Mouse (Mus musculus) CH12.LX (cell line): ENCODE measurements around the gene Cbwd1. TPM values are rescaled to one million over a fixed set of nuclear protein-coding genes. Genes with fewer than 3 reads are reported as not detected.

Experiments used
- DNase-seq: peaks from one replicate; pipeline ENCODE4 v3.0.0-alpha.2; 2013; ENCODE audit errors: extremely low read depth
- H3K27ac ChIP-seq: 2 replicates; pipeline ENCODE4 v1.5.1; 2012; ENCODE audit warnings: low read depth, mild to moderate bottlenecking, control low read depth, moderate library complexity; ENCODE audit not compliant: insufficient read depth
- H3K27me3 ChIP-seq: replicated peaks from 2 replicates; pipeline ENCODE3; 2012; ENCODE audit warnings: inconsistent platforms
- H3K36me3 ChIP-seq, 2 experiments: replicated peaks in 1 of 2; 2 replicates each; pipeline versions ENCODE3 to v1.6.1; 2012; ENCODE audit warnings: inconsistent platforms in 1 of 2, low read length in 1 of 2, mild to moderate bottlenecking in 1 of 2, mixed read lengths in 1 of 2, moderate library complexity in 1 of 2; ENCODE audit not compliant: control insufficient read depth in 1 of 2, insufficient read depth in 1 of 2
- H3K4me1 ChIP-seq, 2 experiments: 2 replicates each; pipeline ENCODE4 v1.6.1; 2012; ENCODE audit warnings: inconsistent platforms in 1 of 2, moderate library complexity in 1 of 2; ENCODE audit not compliant: insufficient read depth in 2 of 2, control insufficient read depth in 1 of 2
- H3K4me2 ChIP-seq: 2 replicates; pipeline ENCODE4 v1.6.1; 2012; ENCODE audit warnings: low read depth, mild to moderate bottlenecking, control low read depth; ENCODE audit not compliant: poor library complexity, insufficient read depth, severe bottlenecking
- H3K4me3 ChIP-seq, 3 experiments: fragments of 150-350 bp in 1 of 3; sonication (generic) in 1 of 3; replicated peaks in 1 of 3; 2 replicates each; pipeline versions ENCODE3 to v1.5.1; 2011 to 2012; ENCODE audit warnings: low read depth in 2 of 3, low read length in 2 of 3, mild to moderate bottlenecking in 2 of 3, moderate library complexity in 2 of 3, control low read depth in 1 of 3, improper control_type of control experiment in 1 of 3, inconsistent platforms in 1 of 3, mixed read lengths in 1 of 3; ENCODE audit not compliant: poor library complexity in 1 of 3
- H3K79me2 ChIP-seq: replicated peaks from 2 replicates; pipeline ENCODE4 v1.6.1; 2012; ENCODE audit warnings: mild to moderate bottlenecking, moderate library complexity; ENCODE audit not compliant: control insufficient read depth, poor library complexity, insufficient read depth, severe bottlenecking; ENCODE audit errors: extremely low read depth
- H3K9ac ChIP-seq: 2 replicates; pipeline ENCODE4 v1.6.1; 2012; ENCODE audit warnings: low read depth, mild to moderate bottlenecking, control low read depth, moderate library complexity; ENCODE audit not compliant: insufficient read depth
- H3K9me3 ChIP-seq: replicated peaks from 2 replicates; pipeline ENCODE3; 2012; ENCODE audit warnings: low read length, inconsistent platforms, mixed read lengths
- CHD2 ChIP-seq: IDR thresholded peaks from 2 replicates; pipeline ENCODE4 v1.6.1; 2011; ENCODE audit warnings: low read length, improper control_type of control experiment
- E2F4 ChIP-seq: IDR thresholded peaks from 2 replicates; pipeline ENCODE4 v1.6.1; 2011; ENCODE audit warnings: low read depth, low read length, improper control_type of control experiment; ENCODE audit not compliant: insufficient replicate concordance
- ELF1 ChIP-seq: IDR thresholded peaks from 2 replicates; pipeline ENCODE4 v1.6.1; 2014; ENCODE audit warnings: low read depth, mild to moderate bottlenecking, inconsistent platforms, low read length, improper control_type of control experiment
- ETS1 ChIP-seq: conservative IDR thresholded peaks from 2 replicates; pipeline ENCODE4 v1.6.1; 2012; ENCODE audit warnings: low read depth, mild to moderate bottlenecking, inconsistent platforms, low read length, improper control_type of control experiment, moderate library complexity
- HCFC1 ChIP-seq: IDR thresholded peaks from 2 replicates; pipeline ENCODE4 v1.6.1; 2012; ENCODE audit warnings: low read depth, mild to moderate bottlenecking, inconsistent platforms, low read length, improper control_type of control experiment
- IRF4 ChIP-seq: IDR thresholded peaks from 2 replicates; pipeline ENCODE4 v1.6.1; 2014; ENCODE audit warnings: low read depth, mild to moderate bottlenecking, inconsistent platforms, low read length, improper control_type of control experiment
- JUND ChIP-seq: conservative IDR thresholded peaks from 2 replicates; pipeline ENCODE4 v1.6.1; 2011; ENCODE audit warnings: low read depth, low read length, improper control_type of control experiment
- MAFK ChIP-seq: IDR thresholded peaks from 2 replicates; pipeline ENCODE4 v1.6.1; 2011; ENCODE audit warnings: low read length, improper control_type of control experiment; ENCODE audit not compliant: insufficient replicate concordance
- MAX ChIP-seq: IDR thresholded peaks from 2 replicates; pipeline ENCODE4 v1.6.1; 2011; ENCODE audit warnings: low read length, improper control_type of control experiment
- MEF2A ChIP-seq: IDR thresholded peaks from 2 replicates; pipeline ENCODE4 v1.6.1; 2014; ENCODE audit warnings: low read depth, mild to moderate bottlenecking, inconsistent platforms, low read length, improper control_type of control experiment, borderline replicate concordance
- MXI1 ChIP-seq: IDR thresholded peaks from 2 replicates; pipeline ENCODE4 v1.6.1; 2011; ENCODE audit warnings: mild to moderate bottlenecking, low read depth, low read length, improper control_type of control experiment
- NELFE ChIP-seq: IDR thresholded peaks from 2 replicates; pipeline ENCODE4 v1.6.1; 2011; ENCODE audit warnings: low read depth, low read length, improper control_type of control experiment
- POLR2A ChIP-seq: IDR thresholded peaks from 2 replicates; pipeline ENCODE4 v1.6.1; 2011; ENCODE audit warnings: low read depth, mild to moderate bottlenecking, improper control_type of control experiment, low read length
- RAD21 ChIP-seq: IDR thresholded peaks from 2 replicates; pipeline ENCODE4 v1.6.1; 2011; ENCODE audit warnings: low read depth, mild to moderate bottlenecking, low read length, improper control_type of control experiment, moderate library complexity
- RCOR1 ChIP-seq: conservative IDR thresholded peaks from 2 replicates; pipeline ENCODE4 v1.6.1; 2012; ENCODE audit warnings: low read depth, mild to moderate bottlenecking, inconsistent platforms, low read length, improper control_type of control experiment
- SIN3A ChIP-seq: IDR thresholded peaks from 2 replicates; pipeline ENCODE4 v1.6.1; 2012; ENCODE audit warnings: low read length, improper control_type of control experiment, inconsistent platforms
- SMC3 ChIP-seq: IDR thresholded peaks from 2 replicates; pipeline ENCODE4 v1.6.1; 2011; ENCODE audit warnings: low read depth, low read length, improper control_type of control experiment
- TBP ChIP-seq: conservative IDR thresholded peaks from 2 replicates; pipeline ENCODE4 v1.6.1; 2011; ENCODE audit warnings: low read depth, low read length, improper control_type of control experiment
- TCF12 ChIP-seq: IDR thresholded peaks from 2 replicates; pipeline ENCODE4 v1.6.1; 2014; ENCODE audit warnings: low read depth, mild to moderate bottlenecking, inconsistent platforms, low read length, improper control_type of control experiment
- USF2 ChIP-seq: conservative IDR thresholded peaks from 2 replicates; pipeline ENCODE4 v1.6.1; 2011; ENCODE audit warnings: low read depth, low read length, improper control_type of control experiment
- ZC3H11A ChIP-seq: IDR thresholded peaks from 2 replicates; pipeline ENCODE4 v1.6.1; 2012; ENCODE audit warnings: low read depth, mild to moderate bottlenecking, inconsistent platforms, low read length, improper control_type of control experiment
- ZNF384 ChIP-seq: IDR thresholded peaks from 2 replicates; pipeline ENCODE4 v1.6.1; 2012; ENCODE audit warnings: low read depth, low read length, improper control_type of control experiment, inconsistent platforms
- dilution Hi-C: fragments of 300-500 bp; cut with MboI; formaldehyde crosslinking; loops from 2 replicates; pipeline ENCODE4 v1.14.3; 2020; ENCODE audit warnings: low sequenced_read_pairs; ENCODE audit not compliant: extremely low pct_unique_long_range_greater_than_20kb, extremely low pct_ligation_motif_present
- in situ Hi-C: fragments of 300-500 bp; cut with MboI; formaldehyde crosslinking; loops from 3 replicates; pipeline ENCODE4 v1.14.3; 2019; ENCODE audit warnings: low sequenced_read_pairs, low pct_ligation_motif_present, low pct_unique_long_range_greater_than_20kb, mixed read lengths
- polyA plus RNA-seq: library from polyadenylated mRNA; unstranded; fragments of >175 nt; gene quantifications from 2 replicates; pipeline ENCODE4 v1.2.1, GENCODE M21; 2012; ENCODE audit warnings: low read depth; ENCODE audit not compliant: insufficient read length
- total RNA-seq, 2 experiments: library from RNA; depleted of rRNA; stranded (reverse); fragments of 300-350 nt in 1 of 2; fragments of >200 nt in 1 of 2; gene quantifications; 2 replicates each; pipeline ENCODE4 v1.2.3; 2012 to 2014

The Cbwd1 gene
- total and polyA plus RNA-seq, 3 experiments: 21.6 to 50.9 (median 26.3) TPM

GRCm38 (mm10) chr19:24983857-24984498, 22.6 kb upstream of the Cbwd1 start:
- in situ Hi-C loops (no loop called here), dilution Hi-C loops (no loop called here)
- peaks cover 4 to 12% of the 10 kb centered on the region in 2 experiments; a peak in 3 of 4 replicates for H3K4me1 ChIP-seq

DNA sequence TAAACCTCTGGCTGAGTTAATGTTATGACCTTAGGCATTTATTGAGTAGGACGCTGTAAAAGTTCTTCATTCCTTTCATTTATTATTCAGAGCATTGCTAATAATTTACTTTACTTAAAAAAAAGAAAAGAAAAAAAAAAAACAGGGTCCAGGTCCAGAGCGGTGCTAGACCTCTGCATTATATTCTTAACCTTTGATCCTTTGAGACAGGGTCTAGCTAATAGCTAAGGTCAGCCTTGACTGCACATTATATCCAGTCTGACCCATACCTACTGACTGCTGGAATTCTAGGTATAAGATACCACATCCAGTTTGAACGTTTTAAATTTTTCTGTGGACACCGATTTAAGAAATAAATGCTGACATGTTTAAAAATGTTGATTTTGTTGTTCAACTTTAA, 21.6 kb upstream of the Cbwd1 start:
- H3K79me2 ChIP-seq: no peaks in the 10 kb centered on the region
- H3K36me3 ChIP-seq: no peaks in the 10 kb centered on the region
- TF ChIP-seq RCOR1 (no peak), MEF2A (no peak), E2F4 (no peak), MAFK (0 out of 2 replicates have a peak, but pooled peaks have one; percentile 55), JUND (no peak), ETS1 (no peak)
- no peaks in the 10 kb centered on the region for H3K27me3 ChIP-seq
- no peak overlapping the region for H3K4me2 ChIP-seq
- dilution Hi-C loops: no loop called here
- DNase-seq: no peak
- no peaks in the 10 kb centered on the region for H3K9me3 ChIP-seq
- peaks cover 6 to 17% of the 10 kb centered on the region in 2 experiments; a peak in 3 of 4 replicates for H3K4me1 ChIP-seq
- no peak overlapping the region for H3K27ac ChIP-seq
- H3K4me3 ChIP-seq: no peak overlapping the region
- in situ Hi-C loops: no loop called here
- H3K9ac ChIP-seq: no peak overlapping the region

More at GRCm38 (mm10) chr19:24983857-24984498, 22.6 kb upstream of the Cbwd1 start:
- H3K27me3 ChIP-seq: no peaks in the 10 kb centered on the region
- H3K27ac ChIP-seq: no peak overlapping the region
- H3K4me2 ChIP-seq: no peak overlapping the region
- no peaks in the 10 kb centered on the region for H3K36me3 ChIP-seq
- H3K79me2 ChIP-seq: no peaks in the 10 kb centered on the region
- H3K9ac ChIP-seq: no peak overlapping the region
- H3K9me3 ChIP-seq: no peaks in the 10 kb centered on the region
- no peak for DNase-seq
- TF ChIP-seq MAFK (no peak), E2F4 (no peak), TCF12 (no peak), SMC3 (no peak), ZNF384 (no peak), ELF1 (no peak), MEF2A (no peak), MXI1 (no peak), NELFE (no peak), IRF4 (no peak), MAX (no peak), RAD21 (no peak), POLR2A (no peak), TBP (no peak), CHD2 (no peak), ZC3H11A (no peak), RCOR1 (no peak), SIN3A (no peak), USF2 (no peak), HCFC1 (no peak)
- H3K4me3 ChIP-seq: no peak overlapping the region
